Mouse (Mus musculus): Measurements from ENCODE around the gene Cenpf. TPM values are rescaled to one million over a fixed set of nuclear protein-coding genes. Genes with fewer than 3 reads are reported as not detected.

Gene Cenpf
- under 1 TPM; 0.48 to 0.53 TPM for total RNA-seq (2021)

GRCm38 (mm10) chr1:189687654-189688387 lies at the start of gene Cenpf:
TSS of gene Cenpf (minus strand) at chr1:189688086.
- DNase-seq (ENCODE audit: low spot score in 2 of 2) = peak; percentile 95 to 99
- intact Hi-C loops (cut with DNase I) = no loop called here

- intact Hi-C loops (cut with DNase I) = no loop called here
- no peak for DNase-seq (ENCODE audit: low spot score in 2 of 2)
These were observed 44.3 kb upstream of the Cenpf start for GRCm38 (mm10) chr1:189732156-189732555.

- intact Hi-C loops (cut with DNase I) = no loop called here
- peak in 1 of 2 experiments; percentile 6 for DNase-seq (ENCODE audit: low spot score in 2 of 2)
These were observed 43.8 kb upstream of the Cenpf start for GRCm38 (mm10) chr1:189731697-189732096.

- intact Hi-C loops (cut with DNase I) = no loop called here
These were observed 41.4 kb upstream of the Cenpf start for GRCm38 (mm10) chr1:189729141-189729815.

DNA sequence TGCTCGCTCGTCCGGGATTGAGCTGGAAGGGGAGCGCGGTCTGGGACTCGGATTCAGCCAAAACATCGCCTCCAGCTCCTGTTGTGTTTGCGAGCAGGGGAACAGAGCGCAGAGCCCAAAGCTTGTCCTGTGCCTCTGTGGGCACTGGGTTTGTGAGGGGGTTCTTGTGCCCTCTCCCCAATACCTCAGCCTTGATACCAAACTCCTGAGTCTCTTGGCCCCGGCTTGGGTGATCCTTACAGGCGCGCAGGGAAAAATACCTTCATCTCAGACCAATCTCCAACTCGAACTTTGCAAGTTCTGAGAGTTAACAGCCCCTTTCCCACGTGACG lies 40.9 kb upstream of the Cenpf start:
- no peak for DNase-seq (ENCODE audit: low spot score in 2 of 2)
- intact Hi-C loops (cut with DNase I) = no loop called here

More at GRCm38 (mm10) chr1:189729141-189729815, 41.4 kb upstream of the Cenpf start:
- no peak for DNase-seq (ENCODE audit: low spot score in 2 of 2)

DNA sequence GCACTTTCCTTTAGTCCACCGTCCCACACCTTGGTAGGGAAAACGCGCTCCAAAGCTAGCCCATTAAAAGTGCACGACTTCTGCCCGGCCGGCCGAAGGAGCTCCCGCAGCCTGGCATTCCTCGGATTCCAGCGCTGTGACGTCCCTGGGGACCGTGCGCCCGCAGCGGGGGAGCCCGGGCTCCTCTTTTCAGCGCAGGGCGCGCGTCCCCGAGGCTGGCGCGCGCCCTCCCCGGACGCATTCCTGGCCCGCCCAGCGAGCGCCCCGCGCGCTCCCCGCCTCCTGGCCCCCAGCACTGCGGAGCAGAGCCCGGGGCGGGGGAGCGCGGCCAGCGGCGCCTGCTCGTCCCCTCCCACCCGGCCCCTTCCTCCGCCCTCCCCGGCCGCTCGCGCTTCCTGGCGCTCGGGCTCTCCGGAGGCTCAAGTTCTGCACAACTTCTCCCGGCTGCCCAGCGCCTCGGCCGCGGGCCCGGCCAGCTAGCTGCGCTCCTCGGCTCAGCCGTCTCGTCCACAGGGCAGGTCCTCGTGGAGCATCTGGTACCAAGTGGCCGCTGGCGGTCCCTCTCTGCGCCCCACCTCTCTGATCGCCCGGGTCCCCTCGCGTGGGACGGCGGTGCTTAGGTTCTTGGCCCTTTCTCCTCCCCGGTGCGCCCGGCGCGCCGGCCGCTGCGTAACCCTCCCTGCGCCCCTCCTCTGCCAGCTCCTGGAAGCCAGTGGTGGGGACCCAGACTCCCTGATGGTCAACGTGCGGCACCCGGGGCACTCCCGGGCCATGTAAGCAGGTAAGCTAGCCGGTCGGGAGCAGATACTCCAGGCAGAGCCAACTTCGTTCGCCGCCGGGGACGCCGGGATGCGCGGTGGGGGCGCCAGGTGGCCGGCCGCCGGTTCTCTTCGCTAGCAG lies 40.2 kb upstream of the Cenpf start, which contains the start of gene Ptpn14:
Gene Ptpn14 (plus strand): TSS at position 385 of the 900 bp plus-strand sequence.
- intact Hi-C loops (cut with DNase I) = no loop called here
- DNase-seq (ENCODE audit: low spot score in 2 of 2) = peak; percentile 16 to 20

- intact Hi-C loops (cut with DNase I) = no loop called here
- no peak for DNase-seq (ENCODE audit: low spot score in 2 of 2)
These were observed 39.5 kb upstream of the Cenpf start for GRCm38 (mm10) chr1:189727346-189727883.

- intact Hi-C loops (cut with DNase I) = no loop called here
- no peak for DNase-seq (ENCODE audit: low spot score in 2 of 2)
These were observed 38.2 kb upstream of the Cenpf start for GRCm38 (mm10) chr1:189726121-189726520.

DNA sequence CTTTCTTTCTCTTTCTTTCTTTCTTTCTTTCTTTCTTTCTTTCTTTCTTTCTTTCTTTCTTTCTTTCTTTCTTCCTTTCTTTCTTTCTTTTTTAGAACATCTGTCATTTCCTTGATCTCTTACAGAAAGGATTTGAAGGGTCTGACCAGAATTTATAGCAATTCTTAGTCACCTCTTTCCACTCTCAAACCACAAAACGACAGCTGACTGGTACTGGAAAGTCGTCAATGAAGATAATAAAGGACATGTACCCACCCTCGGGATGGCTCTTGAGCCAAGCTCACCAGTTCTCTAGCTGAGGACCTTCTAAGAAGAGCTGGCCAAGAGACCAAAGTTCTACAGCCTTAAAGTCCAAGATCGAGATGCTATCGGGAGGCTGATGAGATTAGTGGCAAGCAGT lies 30.7 kb upstream of the Cenpf start:
- intact Hi-C loops (cut with DNase I) = no loop called here
- no peak for DNase-seq (ENCODE audit: low spot score in 2 of 2)

- intact Hi-C loops (cut with DNase I) = no loop called here
- no peak for DNase-seq (ENCODE audit: low spot score in 2 of 2)
These were observed 29.7 kb upstream of the Cenpf start for GRCm38 (mm10) chr1:189717546-189717945.

DNA sequence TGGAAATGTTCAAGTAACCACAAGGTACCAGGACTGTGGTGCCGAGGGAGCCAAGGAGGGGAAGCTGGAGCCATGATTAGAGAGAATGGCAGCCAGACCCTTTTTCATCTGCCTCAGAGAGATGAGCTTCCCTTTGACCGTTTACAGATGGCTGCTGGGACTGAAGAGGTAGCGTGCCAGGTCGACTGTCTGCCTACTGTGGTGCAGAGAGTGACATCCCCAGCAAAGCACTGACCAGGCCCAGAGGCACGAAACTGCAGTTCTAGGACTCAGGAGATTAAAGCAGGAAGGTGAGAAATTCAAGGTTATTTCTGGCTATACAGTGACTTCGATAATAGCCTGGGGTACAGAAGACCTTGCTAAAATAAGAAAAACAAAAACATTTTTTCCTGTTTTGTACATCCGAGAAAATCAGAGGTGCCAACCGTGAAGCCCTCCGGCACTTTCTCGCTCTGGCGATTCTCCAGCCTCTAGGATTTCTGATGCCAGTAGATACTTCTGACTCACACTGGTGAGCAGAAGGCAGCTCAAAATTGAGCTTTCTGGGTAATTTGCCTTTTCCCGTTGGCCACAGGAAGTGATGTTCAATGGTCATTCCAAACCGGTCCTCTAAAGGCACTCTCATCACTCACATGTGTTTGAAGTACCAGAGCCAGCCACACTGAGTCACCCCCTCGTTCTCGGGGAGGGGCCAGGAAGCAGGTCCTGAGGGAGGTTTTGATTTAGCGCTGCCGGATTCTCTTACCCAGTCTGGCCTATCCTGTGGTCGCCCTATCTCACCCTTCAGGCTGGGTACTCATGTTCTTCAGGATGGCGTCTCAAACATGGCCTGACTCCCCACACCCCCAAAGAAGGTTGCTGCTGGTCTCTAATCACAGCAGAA lies 28.3 kb upstream of the Cenpf start:
- intact Hi-C loops (cut with DNase I) = no loop called here
- DNase-seq (ENCODE audit: low spot score in 2 of 2) = no peak

DNA sequence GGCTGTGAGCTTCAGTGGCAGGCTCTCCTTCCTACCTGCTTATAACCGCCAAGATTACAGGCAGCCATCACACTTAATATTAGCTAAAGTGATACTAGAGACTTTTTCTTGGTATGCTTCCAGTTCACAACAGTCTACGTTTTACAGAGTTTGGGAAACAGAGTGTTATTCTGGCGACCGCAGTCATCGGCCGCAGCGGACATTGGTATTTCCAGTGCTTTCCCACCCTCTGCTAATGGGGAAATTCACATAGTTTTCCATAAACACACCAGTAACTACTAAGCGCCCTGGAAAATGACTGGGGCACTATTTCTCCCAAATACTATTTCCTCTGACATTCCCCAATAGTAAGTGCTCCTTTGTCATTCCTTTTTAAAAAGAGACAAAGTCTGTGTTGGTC lies 21.1 kb upstream of the Cenpf start:
- intact Hi-C loops (cut with DNase I) = no loop called here
- DNase-seq (ENCODE audit: low spot score in 2 of 2) = no peak

GRCm38 (mm10) chr1:189707419-189707818 lies 19.5 kb upstream of the Cenpf start:
- intact Hi-C loops (cut with DNase I) = no loop called here
- no peak for DNase-seq (ENCODE audit: low spot score in 2 of 2)

DNA sequence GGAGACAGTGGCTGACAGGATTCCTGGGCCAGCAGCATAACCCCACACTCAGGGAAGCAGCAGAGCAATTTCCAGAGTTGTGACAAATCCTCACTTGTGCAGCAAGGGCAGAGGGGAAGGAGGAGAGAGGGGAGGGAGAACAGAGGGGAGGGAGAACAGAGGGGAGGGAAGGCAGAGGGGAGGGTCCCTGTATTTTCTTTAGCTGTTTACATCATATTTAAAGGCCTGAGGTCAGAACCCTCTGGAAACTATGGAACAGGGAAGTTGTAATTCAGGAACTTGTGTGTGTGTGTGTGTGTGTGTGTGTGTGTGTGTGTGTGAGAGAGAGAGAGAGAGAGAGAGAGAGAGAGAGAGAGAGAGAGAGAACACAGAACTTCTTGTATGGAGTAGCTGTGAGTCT lies 19.1 kb upstream of the Cenpf start:
- DNase-seq (ENCODE audit: low spot score in 2 of 2) = no peak

DNA sequence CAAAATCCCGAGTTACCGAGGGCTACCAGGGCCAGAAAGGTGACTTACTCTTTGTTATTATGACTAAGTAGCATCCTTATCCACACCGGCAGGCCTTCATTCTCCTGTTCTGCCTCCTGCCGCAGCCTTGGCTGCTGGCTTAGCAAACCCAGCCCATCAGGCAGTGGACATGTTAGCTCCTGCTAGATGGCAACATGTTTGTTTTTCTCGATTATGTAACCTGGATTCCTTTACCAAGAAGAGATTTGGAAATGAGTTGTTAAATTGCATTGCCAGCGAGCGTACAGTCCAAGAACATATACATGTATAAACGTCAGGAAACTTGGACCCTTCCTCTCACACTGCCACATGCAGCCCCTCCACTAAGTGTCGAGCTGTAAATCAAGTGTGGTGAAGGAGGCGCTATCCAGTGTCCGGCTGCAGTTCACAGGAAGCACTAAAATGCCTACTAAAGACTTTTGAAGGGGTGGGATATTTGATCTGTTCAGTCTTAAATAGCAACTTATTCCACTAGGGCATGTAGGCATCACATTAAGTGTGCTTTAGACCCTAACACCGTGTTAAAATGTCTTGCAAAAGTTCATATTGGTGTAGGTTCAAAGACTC lies 18.3 kb upstream of the Cenpf start:
- DNase-seq (ENCODE audit: low spot score in 2 of 2) = no peak
- intact Hi-C loops (cut with DNase I) = no loop called here

More for the DNA sequence above, 19.1 kb upstream of the Cenpf start:
- intact Hi-C loops (cut with DNase I) = no loop called here

DNA sequence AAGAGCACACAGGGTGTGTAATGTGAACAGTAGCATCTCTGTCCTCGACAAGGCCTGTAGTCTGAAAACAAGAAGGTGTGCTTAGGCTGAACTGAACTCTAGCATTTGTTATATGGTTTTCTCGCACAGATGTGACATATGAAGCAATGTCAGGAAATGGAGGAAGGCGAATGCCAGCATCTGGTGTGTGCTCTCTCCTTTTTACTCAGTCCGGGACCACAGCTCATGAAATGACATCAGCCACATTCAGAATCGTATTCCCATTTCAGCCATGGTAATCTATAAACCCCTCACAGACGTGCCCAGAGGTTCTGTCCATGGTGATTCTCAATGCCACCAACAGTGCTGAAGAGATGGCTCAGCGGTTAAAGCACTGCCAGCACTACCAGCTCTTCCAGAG lies 15.7 kb upstream of the Cenpf start:
- no peak for DNase-seq (ENCODE audit: low spot score in 2 of 2)
- intact Hi-C loops (cut with DNase I) = no loop called here

- intact Hi-C loops (cut with DNase I) = no loop called here
- DNase-seq (ENCODE audit: low spot score in 2 of 2) = no peak
These were observed 15.3 kb upstream of the Cenpf start for GRCm38 (mm10) chr1:189703156-189703555.

- peak; percentile 67 to 79 for DNase-seq (ENCODE audit: low spot score in 2 of 2)
- intact Hi-C loops (cut with DNase I) = no loop called here
These were observed 13.1 kb upstream of the Cenpf start for GRCm38 (mm10) chr1:189700990-189701389.

DNA sequence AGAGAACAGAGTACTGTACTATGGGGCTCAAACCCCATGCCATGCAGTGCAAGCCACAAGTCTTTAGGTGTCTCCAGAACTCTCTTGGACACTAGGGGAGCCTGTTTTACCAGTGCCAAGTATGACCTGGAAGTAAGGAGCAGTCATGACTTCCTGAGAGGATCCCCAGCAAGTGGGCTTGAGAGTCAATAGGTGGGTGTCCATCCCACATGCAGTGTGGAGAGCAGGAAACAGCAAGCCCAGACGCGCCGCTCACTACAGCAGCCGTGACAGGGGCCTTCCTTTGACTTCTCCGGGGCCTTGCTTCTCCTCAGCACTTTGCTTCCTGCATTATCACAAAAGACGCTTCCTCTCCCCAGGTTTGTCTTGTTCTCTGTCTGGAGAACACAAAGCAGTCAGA lies 12.3 kb upstream of the Cenpf start:
- intact Hi-C loops (cut with DNase I) = no loop called here
- DNase-seq (ENCODE audit: low spot score in 2 of 2) = no peak

All from left cerebral cortex, postnatal 25 days (tissue).